In genomic region chr3:29082296-29082995, GRCm38 (mm10) we compare ENCODE assay signal across 8 mouse cellular contexts. TPM values are rescaled to one million over a fixed set of nuclear protein-coding genes. Genes with fewer than 3 reads are reported as not detected.
A peak's percentile ranks its signal among the peaks of the same experiment; 100 is the strongest.
DNase-seq lines count a peak whose midpoint lies in the region; ATAC-seq and TF ChIP-seq lines count a peak whose summit lies in the region.

No protein-coding gene starts in this region.

- no peak overlapping the region for H3K27ac ChIP-seq in kidney, embryonic 15.5 days
- H3K27ac ChIP-seq in limb, embryonic 14.5 days (replicated peaks; ENCODE audit: low read depth, low read length): no peak overlapping the region
- no peak overlapping the region for H3K27ac ChIP-seq in neural tube, embryonic 11.5 days (ENCODE audit: low read depth, low read length)

- under 1% methylated on average over 49 of the region's 59 CpGs for WGBS in kidney, embryonic 15.5 days
- under 1% methylated on average over 31 of the region's 59 CpGs for WGBS in limb, embryonic 14.5 days
- under 1% methylated on average over 47 of the region's 59 CpGs for WGBS in neural tube, embryonic 11.5 days

- peak overlapping the region; percentile 94 for H3K4me2 ChIP-seq in kidney, embryonic 15.5 days
- peak overlapping the region; percentile 96 for H3K4me2 ChIP-seq in limb, embryonic 14.5 days (replicated peaks; ENCODE audit: low read depth, low read length, severe bottlenecking)
- peak overlapping the region; percentile 95 for H3K4me2 ChIP-seq in neural tube, embryonic 11.5 days (ENCODE audit: low read depth)

- H3K9ac ChIP-seq in kidney, embryonic 15.5 days: peak overlapping the region; percentile 7; the same call in 1 of the 2 replicates
- H3K9ac ChIP-seq in limb, embryonic 14.5 days (ENCODE audit: low read depth, low read length, severe bottlenecking): peak overlapping the region; percentile 36
- H3K9ac ChIP-seq in neural tube, embryonic 11.5 days (ENCODE audit: low read length): peak overlapping the region; percentile 58

- no peaks in the 10 kb centered on the region for H3K36me3 ChIP-seq in kidney, embryonic 15.5 days
- H3K36me3 ChIP-seq in limb, embryonic 14.5 days (ENCODE audit: control insufficient read depth, insufficient read depth, low read length): no peaks in the 10 kb centered on the region
- H3K36me3 ChIP-seq in neural tube, embryonic 11.5 days (ENCODE audit: control insufficient read depth, insufficient read depth, low read length): no peaks in the 10 kb centered on the region

- no peak for TF ChIP-seq POLR2A in limb, embryonic 14.5 days (IDR thresholded peaks at IDR 0.05; ENCODE audit: borderline replicate concordance, extremely low read depth, insufficient read depth, insufficient read length)

- peak; percentile 75 for ATAC-seq in kidney, embryonic 15.5 days (replicated peaks; ENCODE audit: low FRiP score)
- ATAC-seq in limb, embryonic 14.5 days (ENCODE audit: low FRiP score, low read depth): peak; percentile 64
- peak; percentile 93 for ATAC-seq in neural tube, embryonic 11.5 days (ENCODE audit: insufficient read depth, low FRiP score, low TSS enrichment)

- H3K4me3 ChIP-seq in kidney, embryonic 15.5 days (replicated peaks): peak overlapping the region; percentile 51
- peak overlapping the region; percentile 45 for H3K4me3 ChIP-seq in limb, embryonic 14.5 days (replicated peaks; ENCODE audit: low read length)
- peak overlapping the region; percentile 55 for H3K4me3 ChIP-seq in neural tube, embryonic 11.5 days (ENCODE audit: low read depth, low read length)

- no peaks in the 10 kb centered on the region for H3K9me3 ChIP-seq in kidney, embryonic 15.5 days (replicated peaks)
- H3K9me3 ChIP-seq in limb, embryonic 14.5 days (ENCODE audit: control insufficient read depth, low read length): no peaks in the 10 kb centered on the region
- H3K9me3 ChIP-seq in neural tube, embryonic 11.5 days (ENCODE audit: control insufficient read depth, low read length): no peaks in the 10 kb centered on the region

- peaks cover 63% of the 10 kb centered on the region for H3K27me3 ChIP-seq in kidney, embryonic 15.5 days
- H3K27me3 ChIP-seq in limb, embryonic 14.5 days (ENCODE audit: control insufficient read depth, insufficient read depth, low read length): peaks cover 41% of the 10 kb centered on the region
- H3K27me3 ChIP-seq in neural tube, embryonic 11.5 days (ENCODE audit: control insufficient read depth, insufficient read depth, low read length): no peaks in the 10 kb centered on the region

- peak; percentile 1 for DNase-seq in cerebellum, adult 9-11 months
- DNase-seq in cerebellum, adult 9-10 months: no peak
- DNase-seq in cerebellum, postnatal 4 days (ENCODE audit: low spot score in 2 of 2): peak; percentile 26 to 51
- DNase-seq in gastrocnemius, postnatal 25 days: peak; percentile 7
- DNase-seq in limb, embryonic 14.5 days (ENCODE audit: low spot score): peak; percentile 17
- peak; percentile 66 for DNase-seq in neural tube, embryonic 11.5 days (ENCODE audit: low spot score)
- DNase-seq in c-Kit-positive CD71-positive TER-119-positive erythroid progenitor cells, embryonic 14.5 days (ENCODE audit: low spot score): no peak

- H3K4me1 ChIP-seq in kidney, embryonic 15.5 days: peaks cover 18% of the 10 kb centered on the region
- peaks cover 9% of the 10 kb centered on the region; the same call in 1 of the 2 replicates for H3K4me1 ChIP-seq in limb, embryonic 14.5 days (ENCODE audit: control insufficient read depth, insufficient read depth, low read length)
- peaks cover 7% of the 10 kb centered on the region; the same call in 1 of the 2 replicates for H3K4me1 ChIP-seq in neural tube, embryonic 11.5 days (ENCODE audit: control insufficient read depth, insufficient read depth, low read length)

RNA-seq across cellular contexts. Expression of gene Egfem1, which starts 0.6 kb away (rescaled TPM):
- total RNA-seq in gastrocnemius, postnatal 25 days (2021): not detected
- polyA plus RNA-seq in kidney, embryonic 15.5 days (2015; fragmentation: Nextera tagmentation; extraction: Ambion mirVana): 1.1 and 1.4 TPM in 2 replicates
- 4.5 and 5.5 TPM in 2 replicates for polyA plus RNA-seq in limb, embryonic 14.5 days (2012; rRNA removed)
- polyA plus RNA-seq in limb, embryonic 14.5 days (2014; fragmentation: Nextera tagmentation; extraction: Ambion mirVana): 8.5 and 9.6 TPM in 2 replicates
- polyA plus RNA-seq in neural tube, embryonic 11.5 days (2014; fragmentation: Nextera tagmentation; extraction: Ambion mirVana): 4.4 and 5.1 TPM in 2 replicates

Comparison
In these comparisons a context has a peak if more than half of its experiments do, and no peak if none do; other contexts are left out.
1. DNase-seq: peak in cerebellum, adult 9-11 months (single experiment), cerebellum, postnatal 4 days (2 of 2), gastrocnemius, postnatal 25 days (single experiment), limb, embryonic 14.5 days (single experiment) and neural tube, embryonic 11.5 days (single experiment); none in cerebellum, adult 9-10 months (single experiment) and c-Kit-positive CD71-positive TER-119-positive erythroid progenitor cells, embryonic 14.5 days (single experiment).
2. H3K9ac ChIP-seq: peak in every context shown above with its lines; median percentile 58 in neural tube, embryonic 11.5 days; 36 in limb, embryonic 14.5 days; 7 in kidney, embryonic 15.5 days.
3. Peak in every context shown above with its lines, with median percentiles within 50 percentile points of each other: ATAC-seq, H3K4me2 ChIP-seq and H3K4me3 ChIP-seq.